Mouse (Mus musculus): ENCODE results near the gene Tnrc18.
A peak's percentile ranks its signal among the peaks of the same experiment; 100 is the strongest.

The Tnrc18 gene

DNA sequence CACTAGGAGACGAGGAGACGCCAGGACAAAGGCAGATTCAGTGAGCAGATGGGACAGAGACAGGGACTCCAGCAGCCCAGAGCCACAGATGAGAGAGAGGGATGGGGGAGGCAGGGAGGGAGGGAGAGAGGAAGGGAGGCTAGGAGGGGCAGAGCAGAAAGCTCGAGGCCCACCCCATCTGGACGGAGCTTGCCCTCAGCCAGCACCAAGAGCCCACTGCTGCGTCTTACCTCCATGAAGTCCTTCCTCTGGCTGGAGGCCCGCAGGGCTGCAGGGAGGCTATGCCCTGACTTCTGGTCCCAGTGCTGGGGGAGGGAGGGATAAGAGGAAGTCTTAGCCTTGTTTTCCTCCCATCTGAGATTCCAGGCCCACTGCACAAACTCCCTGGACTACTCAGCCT lies 90.7 kb downstream of the Tnrc18 start:
- no peak for DNase-seq (ENCODE audit: low read depth, low spot score)

DNA sequence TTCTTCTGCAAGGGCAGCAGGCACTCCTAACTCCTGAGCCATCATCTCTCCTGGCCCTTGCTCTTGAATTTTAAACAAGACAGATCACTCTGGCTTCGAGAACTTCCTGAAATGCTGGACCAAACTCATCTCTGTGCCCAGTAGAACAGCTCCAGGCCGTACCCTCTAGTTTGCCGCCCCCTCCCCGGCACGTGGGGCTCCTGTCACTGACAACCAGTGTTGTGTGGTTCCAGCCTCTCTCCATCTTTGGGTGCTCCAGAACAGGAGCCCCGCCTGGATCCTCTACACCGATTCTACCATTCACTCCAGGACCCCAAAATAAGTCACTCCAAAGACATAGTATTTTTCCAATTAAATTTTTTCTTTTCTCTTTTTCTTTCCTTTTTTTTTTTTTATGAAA lies 93.2 kb downstream of the Tnrc18 start:
- DNase-seq (ENCODE audit: low read depth, low spot score) = no peak

DNA sequence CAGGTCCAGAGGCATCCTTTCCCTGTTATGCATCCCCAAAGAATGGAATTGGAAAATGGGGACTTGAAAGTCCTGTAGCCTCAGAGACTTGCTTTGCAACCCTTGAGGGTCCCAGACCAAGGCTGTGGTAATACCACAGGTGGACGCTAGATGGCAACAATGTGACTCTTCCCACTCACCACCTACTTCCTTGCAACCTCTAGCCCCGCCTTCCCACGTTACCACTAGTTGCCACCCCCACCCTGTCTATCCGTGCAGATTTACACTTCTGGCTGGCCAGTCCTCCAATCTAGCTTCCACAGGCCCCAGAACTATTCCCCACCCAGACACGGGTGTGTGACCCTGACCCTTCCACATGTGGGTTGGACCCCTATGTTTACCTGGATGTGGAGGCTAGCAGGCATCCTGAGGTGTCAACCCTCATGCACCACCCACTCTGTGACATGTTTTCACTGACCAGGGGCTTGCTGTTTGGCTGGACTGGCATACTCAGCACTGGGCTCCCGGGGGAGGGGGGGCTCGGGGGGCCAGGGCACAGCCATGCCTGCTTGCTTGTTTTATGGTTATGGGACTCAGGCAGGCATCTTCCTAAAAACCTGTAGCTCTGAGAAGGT lies 93.8 kb downstream of the Tnrc18 start:
- DNase-seq (ENCODE audit: low read depth, low spot score) = peak; percentile 76

DNA sequence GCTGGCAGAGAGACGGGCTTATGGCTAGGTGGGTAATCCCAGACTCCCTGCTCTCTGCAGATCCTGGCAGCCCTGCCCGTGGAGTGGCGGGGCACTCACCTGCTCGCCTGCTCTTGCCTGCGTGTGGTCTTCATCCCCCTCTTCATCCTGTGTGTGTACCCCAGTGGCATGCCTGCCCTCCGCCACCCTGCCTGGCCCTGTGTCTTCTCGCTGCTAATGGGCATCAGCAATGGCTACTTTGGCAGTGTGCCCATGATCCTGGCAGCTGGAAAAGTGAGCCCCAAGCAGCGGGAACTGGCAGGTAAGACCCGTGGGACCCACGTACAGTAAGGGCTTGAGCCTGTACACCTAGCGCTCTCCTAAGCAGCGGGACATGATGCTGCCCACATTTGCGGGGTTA lies 97.6 kb downstream of the Tnrc18 start:
- DNase-seq (ENCODE audit: low read depth, low spot score) = no peak

DNA sequence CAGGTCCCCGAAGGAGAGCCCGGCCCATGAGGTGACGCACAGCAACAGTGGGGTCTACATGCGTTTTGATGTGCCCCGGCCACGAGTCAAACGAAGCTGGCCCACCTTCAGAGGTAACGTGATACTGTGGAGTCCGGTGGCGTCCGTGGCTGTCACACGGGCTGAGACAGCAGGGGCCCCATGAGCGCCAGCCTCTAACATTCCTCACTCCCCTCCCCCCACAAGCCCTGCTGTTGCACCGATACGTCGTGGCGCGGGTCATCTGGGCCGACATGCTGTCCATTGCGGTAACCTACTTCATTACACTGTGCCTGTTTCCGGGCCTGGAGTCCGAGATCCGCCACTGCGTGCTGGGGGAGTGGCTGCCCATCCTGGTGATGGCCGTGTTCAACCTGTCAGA lies 99.0 kb downstream of the Tnrc18 start:
- DNase-seq (ENCODE audit: low read depth, low spot score) = no peak

DNA sequence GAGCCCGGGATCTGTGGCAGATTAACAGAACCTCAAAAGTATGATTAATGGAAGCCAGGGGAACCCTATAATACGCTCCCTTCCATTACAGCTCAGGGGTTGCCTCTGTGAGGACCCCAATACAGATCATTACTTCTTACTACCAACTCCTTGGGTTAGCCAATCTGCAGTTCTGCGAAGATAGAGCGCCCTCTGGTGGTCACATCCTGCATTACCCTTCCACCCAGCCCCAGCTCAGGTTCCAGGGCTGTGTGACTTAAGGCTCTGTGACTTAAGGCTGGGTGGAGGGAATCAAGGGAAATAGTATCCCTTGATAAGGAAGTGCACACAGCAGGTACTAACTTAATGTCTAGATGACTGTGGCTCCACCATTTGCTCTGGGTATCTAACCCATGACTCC lies 99.4 kb downstream of the Tnrc18 start:
- DNase-seq (ENCODE audit: low read depth, low spot score) = peak; percentile 59

DNA sequence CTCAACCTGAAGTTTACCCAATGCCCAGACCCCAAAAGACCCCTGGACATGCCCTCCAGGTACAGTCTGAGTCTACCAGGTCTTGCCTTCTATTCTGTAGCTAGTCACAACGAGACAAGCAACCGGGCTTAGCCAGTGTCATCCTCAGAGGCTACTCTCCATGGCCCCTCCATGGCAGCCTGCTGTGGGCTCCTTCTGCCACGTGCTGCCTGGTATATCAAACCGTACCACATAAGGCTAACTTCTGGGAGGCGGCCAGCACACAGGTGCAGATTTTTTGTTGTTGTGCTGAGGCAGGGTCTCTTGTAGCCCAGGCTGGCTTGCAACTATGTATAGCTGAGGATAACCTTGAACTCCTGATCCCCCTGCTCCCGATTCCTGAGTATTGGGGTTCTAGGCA lies 101.4 kb downstream of the Tnrc18 start:
- DNase-seq (ENCODE audit: low read depth, low spot score) = no peak

DNA sequence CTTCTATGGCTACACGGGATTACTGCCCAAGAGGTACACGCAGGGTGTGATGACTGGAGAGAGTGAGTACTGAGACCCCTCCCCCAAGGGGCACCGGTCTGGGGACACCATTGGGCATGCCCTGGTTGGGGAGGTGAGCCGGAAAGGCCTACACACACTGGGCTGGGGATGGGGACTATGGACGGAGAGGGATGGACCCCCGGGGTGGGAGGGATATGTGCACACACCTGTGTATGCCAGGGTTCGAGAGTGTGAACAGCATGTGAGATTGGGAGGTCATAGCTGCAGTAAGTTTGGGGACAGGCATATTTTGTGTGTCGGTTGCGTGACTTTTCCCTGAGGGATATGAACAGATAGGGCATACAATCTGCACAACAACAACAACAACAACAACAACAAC lies 102.4 kb downstream of the Tnrc18 start:
- DNase-seq (ENCODE audit: low read depth, low spot score) = no peak

DNA sequence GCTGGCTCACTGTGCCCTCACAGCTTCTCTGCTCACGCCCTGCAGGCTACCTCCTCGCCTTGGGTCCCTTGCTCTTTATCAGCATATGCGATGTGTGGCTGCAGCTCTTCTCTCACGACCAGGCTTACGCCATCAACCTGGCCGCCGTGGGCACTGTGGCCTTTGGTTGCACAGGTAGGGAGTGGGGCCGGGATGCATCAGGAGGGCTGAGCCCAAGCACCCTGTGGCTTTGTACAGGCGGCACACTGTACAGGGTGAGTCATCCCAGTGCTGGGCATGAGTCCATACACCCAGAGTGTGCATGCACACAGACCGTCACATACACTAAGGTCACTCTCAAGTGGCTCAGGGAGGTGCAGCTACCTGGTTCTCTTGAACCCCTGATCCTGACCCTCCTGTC lies 103.5 kb downstream of the Tnrc18 start:
- no peak for DNase-seq (ENCODE audit: low read depth, low spot score)

DNA sequence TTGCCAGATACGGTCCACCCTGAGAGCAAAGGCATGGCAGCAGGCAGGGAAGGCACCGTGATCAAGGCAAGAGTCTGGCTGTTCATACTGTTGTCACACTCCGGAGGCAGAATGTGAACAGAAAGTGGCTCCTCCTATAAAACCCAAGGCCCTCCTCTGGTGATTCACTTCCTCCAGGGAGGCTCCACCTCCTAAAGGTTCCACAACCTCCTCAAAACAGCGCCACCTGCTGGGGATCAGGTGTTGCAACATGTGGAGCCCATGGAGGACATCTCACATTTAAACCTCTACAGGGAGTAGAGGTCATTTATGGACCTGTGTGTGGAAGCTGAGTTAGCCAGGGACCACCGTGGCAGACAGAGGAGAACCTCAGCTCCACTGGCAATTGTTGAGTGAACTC lies 105.1 kb downstream of the Tnrc18 start:
- DNase-seq (ENCODE audit: low read depth, low spot score) = no peak

DNA sequence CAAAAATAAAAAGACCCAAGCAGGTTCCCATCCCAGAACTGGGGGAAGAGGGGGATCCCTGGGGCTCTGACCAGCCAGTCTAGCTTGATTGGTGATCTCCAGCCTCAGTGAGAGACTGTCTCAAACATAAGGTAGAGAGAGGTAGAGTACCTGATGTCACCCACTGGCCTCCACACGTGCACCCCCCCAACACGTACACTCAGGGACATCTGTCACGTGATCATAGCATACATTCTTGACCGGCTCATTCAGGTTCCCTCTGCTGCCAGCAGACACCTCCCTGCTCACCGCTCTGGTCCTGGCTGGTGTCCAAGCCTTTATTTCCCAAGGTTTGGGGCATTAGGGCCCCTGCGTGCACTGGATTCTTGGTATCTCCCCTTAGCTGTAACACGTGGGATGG lies 108.0 kb downstream of the Tnrc18 start:
- DNase-seq (ENCODE audit: low read depth, low spot score) = no peak

DNA sequence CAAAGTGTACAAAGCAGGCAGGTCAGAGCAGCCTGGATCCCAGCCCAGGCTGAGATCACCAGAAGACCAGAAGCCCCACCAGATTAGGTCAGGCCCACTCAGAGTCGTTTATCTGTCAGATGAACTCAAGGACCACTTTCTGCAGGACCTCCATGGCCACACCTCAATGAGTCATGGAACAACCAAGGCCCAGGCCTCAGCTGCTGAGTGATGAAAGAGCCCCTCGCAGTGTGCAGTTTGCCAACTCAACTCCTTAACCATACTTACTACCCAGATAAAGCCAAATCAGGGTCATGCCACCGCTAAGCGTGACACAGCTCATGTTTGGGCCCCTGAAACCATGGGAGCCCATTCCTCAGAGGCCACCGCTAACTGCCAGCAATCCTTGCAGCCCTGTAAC lies 109.8 kb downstream of the Tnrc18 start:
- no peak for DNase-seq (ENCODE audit: low read depth, low spot score)

DNA sequence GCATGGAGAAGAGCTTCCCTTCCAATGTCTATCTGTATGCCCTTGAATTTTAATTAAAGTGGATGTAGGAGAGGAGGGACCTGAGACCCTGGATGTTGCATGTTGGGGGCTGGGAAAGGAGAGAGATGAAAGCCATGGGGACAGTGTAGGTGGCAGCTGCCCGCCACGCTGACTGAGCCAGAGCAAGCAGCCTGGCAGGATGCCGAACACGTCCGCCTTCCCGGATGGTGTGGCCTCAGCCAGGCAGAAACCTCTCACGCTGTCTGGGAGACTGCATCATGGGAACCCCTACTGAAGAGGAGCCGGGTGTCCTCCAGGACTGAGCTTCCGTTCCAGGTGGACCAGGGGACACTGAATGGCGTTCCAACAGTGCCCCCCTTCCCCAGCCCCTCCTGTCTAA lies 113.9 kb downstream of the Tnrc18 start:
- no peak for DNase-seq (ENCODE audit: low read depth, low spot score)

DNA sequence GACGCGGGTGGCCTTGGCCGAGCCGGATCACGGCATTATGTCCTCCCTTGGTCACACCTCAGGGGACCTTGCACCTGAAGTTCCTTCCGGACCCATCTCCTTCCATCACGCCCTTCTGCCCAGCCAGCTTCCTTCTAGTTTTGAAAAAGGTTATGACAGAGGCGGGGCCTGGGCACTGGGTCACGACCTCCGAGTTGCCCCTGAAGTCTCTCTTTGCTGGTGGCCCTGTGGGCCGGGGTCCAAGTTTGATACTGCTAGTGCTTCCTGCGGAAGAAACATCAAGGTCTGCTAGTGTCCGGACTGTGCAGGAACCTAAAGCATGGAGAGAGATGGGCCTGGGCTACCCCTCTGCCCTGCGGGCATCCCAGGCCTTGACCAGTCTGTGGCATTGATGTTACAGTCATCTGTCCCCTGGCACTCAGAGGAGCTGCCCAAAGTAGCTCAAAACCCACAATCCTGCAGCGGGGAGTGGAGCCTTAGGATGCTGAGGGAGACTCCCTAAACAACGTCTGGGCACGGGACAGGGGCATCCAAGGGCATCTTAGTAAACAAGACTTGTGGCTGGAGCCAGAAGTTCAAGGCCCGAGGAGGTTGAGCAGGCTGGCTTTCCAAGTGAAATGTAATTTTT lies 114.8 kb downstream of the Tnrc18 start:
- no peak for DNase-seq (ENCODE audit: low read depth, low spot score)

DNA sequence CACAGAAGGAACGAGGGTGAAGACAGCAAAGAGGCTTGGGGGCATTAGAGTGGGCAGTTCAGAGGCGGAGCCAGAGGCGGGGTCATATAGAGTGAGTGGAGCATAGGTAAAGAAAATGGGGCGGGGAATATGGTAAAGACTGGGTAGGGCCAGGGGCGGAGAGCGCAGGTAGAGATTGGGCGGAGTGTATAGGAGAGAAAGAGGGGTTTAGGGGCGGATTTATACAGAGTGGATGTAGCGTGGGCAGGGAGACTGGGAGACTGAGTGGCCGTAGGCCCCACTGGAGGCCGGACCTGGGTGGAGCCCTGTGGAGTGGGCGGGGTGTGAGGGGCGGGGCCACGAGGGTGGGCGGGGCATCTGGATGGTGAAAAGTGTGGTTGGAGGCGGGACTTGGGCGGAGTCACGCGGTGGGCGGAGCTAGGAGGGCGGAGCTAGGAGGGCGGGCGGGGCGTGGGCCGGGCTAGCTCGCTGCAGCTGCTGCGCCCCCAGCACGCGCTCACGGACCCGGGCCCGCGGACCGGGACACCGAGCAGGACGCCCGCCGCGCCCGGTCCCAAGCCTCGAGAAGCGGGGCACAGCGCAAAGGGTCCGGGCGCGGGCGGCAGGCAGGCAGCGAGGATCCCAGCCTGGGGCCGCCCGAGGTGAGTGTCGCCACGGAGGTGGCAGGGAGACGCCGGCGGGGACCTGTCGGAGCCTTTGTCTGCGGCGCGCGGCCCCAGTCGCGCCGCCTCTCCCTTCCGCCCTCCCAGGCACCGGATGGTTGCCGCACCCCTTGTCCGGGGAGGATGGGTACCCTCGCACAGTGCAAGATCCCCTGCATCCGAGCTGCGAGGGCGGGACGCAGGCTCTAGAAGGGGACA lies 115.6 kb downstream of the Tnrc18 start:
- DNase-seq (ENCODE audit: low read depth, low spot score) = peak; percentile 62

DNA sequence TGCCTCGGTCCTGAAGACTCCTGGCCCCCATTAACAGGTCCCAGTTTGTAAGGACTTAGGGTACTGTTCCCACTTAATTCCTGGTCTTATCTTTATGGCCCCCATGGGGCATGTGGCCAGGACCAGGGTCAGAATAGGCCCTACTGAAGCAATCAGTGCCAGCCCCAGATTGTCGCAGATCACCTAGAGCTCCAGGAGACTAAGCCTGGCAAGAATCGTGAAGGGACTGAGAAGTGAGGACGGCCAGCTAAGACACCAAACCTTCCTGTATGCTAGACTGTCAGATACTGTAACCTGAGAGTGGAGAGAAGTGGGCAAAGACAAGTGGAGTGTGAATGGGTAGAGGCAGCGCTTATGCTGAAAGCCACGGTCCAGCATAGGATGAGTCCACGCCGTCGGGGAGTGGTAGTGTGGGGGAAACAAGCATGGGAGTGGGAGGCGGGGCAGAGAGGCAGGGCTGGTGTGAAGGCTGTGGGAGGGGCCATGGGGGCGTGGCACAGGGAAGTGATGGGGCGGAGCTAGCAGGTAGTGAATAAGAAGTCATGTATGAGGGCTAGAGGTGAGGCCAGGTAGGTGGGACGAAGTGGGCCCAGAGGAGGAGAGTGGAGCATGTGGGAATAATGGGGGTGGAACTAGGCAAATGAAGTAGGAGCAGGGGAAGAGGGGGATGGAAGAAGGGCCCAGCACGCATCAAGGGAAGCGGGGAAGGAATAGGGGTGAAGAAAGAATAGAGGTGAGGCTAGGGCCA lies 116.4 kb downstream of the Tnrc18 start:
- DNase-seq (ENCODE audit: low read depth, low spot score) = peak; percentile 37

DNA sequence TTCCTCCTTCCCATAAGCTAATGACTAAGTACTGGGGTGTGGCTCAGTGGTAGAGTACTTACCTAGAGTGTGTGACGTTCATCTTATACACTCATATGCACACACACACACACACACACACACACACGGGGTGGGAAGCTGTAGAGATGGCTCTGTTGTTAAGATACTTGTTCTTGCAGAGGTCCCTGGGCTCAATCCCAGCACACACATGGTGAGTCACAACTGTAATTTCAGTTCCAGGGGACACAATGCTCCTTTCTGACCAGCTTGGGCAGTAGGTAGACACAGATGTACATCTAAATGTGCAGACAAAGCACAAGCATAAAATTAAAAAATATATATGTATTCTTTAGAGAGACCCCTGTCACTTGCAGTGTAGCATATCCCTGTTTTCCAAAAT lies 119.7 kb downstream of the Tnrc18 start:
- no peak for DNase-seq (ENCODE audit: low read depth, low spot score)

DNA sequence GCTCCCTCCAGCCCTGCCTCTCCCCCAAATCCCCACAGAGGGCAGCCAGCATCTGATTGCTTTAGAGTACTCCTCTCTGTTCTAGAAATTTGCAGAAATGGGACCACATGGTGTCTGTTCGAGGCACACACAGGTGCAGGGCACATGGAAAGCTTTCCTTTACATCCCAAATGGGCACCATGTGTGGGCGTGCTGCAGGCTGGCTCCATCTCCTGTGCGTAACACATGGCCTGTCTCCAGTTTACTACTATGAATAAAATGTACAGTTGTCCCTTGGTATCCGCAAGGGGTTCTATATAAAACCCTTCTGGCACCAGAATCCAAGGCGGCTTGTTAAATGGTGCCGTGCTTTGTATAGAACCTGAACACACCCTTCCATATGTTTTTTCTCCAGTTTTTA lies 120.6 kb downstream of the Tnrc18 start:
- no peak for DNase-seq (ENCODE audit: low read depth, low spot score)

DNA sequence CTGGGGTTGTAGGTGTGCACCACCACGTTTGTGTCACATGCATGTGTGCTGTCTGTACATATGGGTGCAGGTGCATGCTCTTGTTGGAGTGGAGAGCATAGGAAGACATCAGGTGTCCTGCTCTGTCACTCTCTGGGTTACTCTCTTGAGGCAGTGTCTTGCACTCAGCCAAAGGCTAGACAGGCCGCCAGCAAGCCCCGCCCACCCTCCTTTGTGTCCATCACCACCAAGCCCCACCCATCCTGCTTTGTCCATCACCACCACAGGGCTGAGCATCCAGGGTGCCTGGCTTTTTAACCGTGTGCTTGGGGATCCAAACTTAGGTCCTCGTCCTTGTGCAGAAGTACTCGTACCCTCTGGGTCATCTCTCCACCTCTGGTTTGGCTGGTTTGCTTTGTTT lies 121.2 kb downstream of the Tnrc18 start:
- DNase-seq (ENCODE audit: low read depth, low spot score) = no peak

DNA sequence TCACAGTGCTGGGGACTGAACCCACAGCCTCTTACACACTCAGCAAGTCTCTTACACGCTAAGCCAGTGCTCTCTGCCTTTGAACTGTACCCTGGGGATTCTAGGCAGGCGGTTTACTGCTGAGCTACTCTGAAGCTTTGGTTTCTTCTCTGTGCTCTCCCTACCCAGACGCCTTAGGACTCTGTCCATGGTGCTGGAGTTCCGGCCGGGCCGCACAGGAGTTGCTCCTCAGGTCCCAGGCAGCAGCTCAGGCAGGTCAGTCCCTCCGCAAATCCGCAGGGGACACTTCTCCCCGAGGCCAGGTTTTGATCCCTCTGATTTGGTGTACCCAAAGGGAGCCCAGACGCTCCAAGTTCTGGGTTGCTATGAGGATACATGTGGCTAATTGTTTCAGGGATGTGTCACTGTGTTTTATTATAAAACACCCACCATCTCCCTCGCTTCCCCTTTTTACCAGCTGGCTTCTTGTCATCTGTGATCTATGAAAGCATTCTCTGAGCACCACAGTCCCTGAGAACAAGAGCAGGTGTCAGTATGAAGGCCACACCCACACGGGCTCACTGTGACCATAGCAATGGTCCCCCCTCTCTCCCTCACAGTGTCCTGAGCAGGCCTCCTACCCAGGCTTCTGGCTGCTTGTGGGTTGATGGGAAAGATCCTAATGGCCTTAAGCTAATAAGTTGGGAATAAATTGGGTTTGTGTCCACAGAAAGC lies 122.7 kb downstream of the Tnrc18 start:
- no peak for DNase-seq (ENCODE audit: low read depth, low spot score)

DNA sequence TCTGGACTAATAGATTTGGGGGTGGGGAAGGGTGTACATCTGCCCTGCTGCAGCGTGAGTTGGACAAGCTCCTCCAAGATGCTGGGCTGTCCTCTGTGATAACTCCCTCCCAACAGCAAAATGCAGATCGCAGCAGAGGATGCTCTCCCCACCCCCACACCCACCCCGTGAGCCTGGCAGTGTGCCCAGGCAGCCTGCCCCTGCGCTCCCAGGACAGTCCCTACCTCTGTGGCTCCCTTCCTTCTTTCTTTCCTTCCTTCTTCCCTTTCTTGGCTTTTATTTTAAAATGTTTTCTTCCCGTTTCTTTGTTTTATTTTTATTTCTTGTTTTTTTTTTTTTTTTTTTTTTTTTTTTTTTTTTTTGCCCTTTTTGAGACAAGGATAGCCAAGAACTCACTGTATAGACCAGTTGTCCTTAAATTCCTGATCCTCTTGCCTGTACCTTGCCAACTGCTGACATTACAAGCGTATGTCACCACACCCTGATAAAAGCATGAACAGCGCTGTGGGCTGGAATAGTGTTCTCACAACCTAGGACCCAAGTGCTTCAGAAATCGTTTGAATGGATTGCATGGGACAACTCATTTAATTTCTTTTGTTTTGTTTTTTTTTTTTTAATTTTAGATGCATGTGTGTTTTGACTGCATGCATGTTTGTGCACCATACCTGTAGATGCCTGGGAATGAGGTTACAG lies 123.6 kb downstream of the Tnrc18 start:
- DNase-seq (ENCODE audit: low read depth, low spot score) = no peak
